Mouse (Mus musculus): Measurements from ENCODE around the gene Sipa1l2. TPM values are rescaled to one million over a fixed set of nuclear protein-coding genes. Genes with fewer than 3 reads are reported as not detected.

The Sipa1l2 gene
- polyA plus RNA-seq, 2 experiments, result 0.47 to 0.69 TPM

DNA sequence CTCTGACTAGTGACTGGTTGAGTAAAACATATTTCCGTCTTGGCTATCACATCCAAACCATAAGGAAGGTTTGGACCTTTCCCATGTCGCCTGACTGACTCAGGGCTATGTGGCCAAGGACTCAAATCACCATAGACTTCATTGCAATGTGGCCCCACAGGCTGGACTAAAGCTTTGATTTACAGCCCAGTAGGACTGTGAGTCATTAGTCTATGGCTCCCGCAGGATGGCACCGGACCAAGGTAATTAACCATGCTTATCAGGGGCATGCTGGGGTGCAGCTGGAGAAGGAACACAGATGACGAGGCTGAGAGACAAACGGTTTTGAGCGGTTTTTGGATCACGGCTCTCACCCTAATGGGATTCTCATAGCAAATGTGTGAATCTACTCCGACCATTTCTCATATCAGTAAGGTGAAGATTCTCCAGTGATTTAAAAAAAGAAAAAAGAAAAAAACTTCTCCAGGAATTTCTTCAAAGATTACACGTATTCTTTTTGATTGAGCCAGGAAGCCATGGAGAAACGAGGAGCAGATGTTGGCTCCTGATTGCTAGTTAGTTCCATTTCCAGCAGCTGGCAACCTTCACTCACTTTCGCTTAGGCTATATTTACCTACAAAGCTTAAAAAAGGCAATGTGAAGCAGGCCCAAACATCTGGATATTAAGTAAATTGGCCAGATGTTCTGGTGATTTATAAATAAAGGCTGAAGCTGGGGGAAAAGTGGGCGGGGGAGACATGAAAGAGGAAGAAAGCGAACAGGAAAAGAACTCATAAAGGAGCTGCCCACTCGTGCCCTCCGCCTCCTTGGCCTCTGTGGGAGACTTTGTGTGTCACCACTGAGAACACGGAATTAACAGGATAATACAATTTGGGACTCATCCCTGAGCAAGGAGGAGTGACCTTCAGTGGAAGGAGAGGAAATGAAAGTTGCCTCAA is 26.2 kb upstream of the Sipa1l2 start:
- H3K36me3 ChIP-seq (replicated peaks; ENCODE audit: control insufficient read depth, insufficient read depth, low read depth), result no peaks in the 10 kb centered on the region
- no peak overlapping the region for H3K4me3 ChIP-seq (ENCODE audit: insufficient read depth in 1 of 2, low read depth in 2 of 2, low read length in 2 of 2)
- no peak overlapping the region for H3K9ac ChIP-seq (replicated peaks)
- no peaks in the 10 kb centered on the region for H3K9me3 ChIP-seq (ENCODE audit: control insufficient read depth, low read length)
- DNase-seq (ENCODE audit: low read depth in 3 of 3, low spot score in 3 of 3) (no peak), ATAC-seq (ENCODE audit: insufficient read depth) (no peak)
- H3K4me1 ChIP-seq (replicated peaks; ENCODE audit: control insufficient read depth in 2 of 2, insufficient read depth in 2 of 2, low read length in 1 of 2), result peaks cover 0 to 6% of the 10 kb centered on the region in 2 experiments; a peak in 2 of 4 replicates
- no peaks in the 10 kb centered on the region for H3K27me3 ChIP-seq (ENCODE audit: control insufficient read depth, insufficient read depth, low read length)
- no peak overlapping the region for H3K27ac ChIP-seq
- no peak for TF ChIP-seq CTCF (IDR thresholded peaks at IDR 0.05; ENCODE audit: low read depth)
- no peak for TF ChIP-seq EP300 (IDR thresholded peaks at IDR 0.05; ENCODE audit: low read depth)
- no peak overlapping the region for H3K4me2 ChIP-seq (ENCODE audit: low read depth)
- 34% methylated on average over 17 of the region's 17 CpGs for WGBS (ENCODE audit: insufficient replicate concordance)

DNA sequence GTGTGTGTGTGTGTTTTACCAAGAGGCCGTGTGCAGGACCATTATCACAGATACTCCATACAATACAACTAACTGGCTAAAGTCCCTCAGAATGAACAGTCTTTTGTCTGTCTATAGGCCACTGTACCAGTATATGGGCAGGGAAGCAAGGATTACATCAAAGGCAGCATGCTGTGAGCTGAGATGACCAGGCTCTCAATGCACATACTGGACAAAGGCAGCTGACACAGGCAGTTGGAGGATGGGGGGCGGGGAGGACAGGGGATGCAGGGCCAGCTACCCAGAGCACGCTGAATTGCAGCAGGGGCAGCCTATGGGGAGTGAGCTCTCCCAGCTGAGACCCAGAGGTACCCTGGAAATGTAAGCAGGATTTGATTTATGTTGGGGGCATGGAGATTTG is 20.8 kb upstream of the Sipa1l2 start:
- WGBS (ENCODE audit: insufficient replicate concordance), result 64% methylated on average over 3 of the region's 3 CpGs
- Histone ChIP-seq H3K36me3 (replicated peaks; ENCODE audit: control insufficient read depth, insufficient read depth, low read depth) (no peaks in the 10 kb centered on the region), H3K4me2 (ENCODE audit: low read depth) (no peak overlapping the region), H3K9me3 (ENCODE audit: control insufficient read depth, low read length) (no peaks in the 10 kb centered on the region), H3K9ac (replicated peaks) (no peak overlapping the region), H3K4me1 (replicated peaks; ENCODE audit: control insufficient read depth in 2 of 2, insufficient read depth in 2 of 2, low read length in 1 of 2) (no peaks in the 10 kb centered on the region), H3K27ac (no peak overlapping the region), H3K27me3 (ENCODE audit: control insufficient read depth, insufficient read depth, low read length) (no peaks in the 10 kb centered on the region), H3K4me3 (ENCODE audit: insufficient read depth in 1 of 2, low read depth in 2 of 2, low read length in 2 of 2) (no peak overlapping the region)
- no peak for DNase-seq (ENCODE audit: low read depth in 3 of 3, low spot score in 3 of 3)
- TF ChIP-seq CTCF (IDR thresholded peaks at IDR 0.05; ENCODE audit: low read depth) (no peak), EP300 (IDR thresholded peaks at IDR 0.05; ENCODE audit: low read depth) (no peak)
- ATAC-seq (ENCODE audit: insufficient read depth), result no peak

DNA sequence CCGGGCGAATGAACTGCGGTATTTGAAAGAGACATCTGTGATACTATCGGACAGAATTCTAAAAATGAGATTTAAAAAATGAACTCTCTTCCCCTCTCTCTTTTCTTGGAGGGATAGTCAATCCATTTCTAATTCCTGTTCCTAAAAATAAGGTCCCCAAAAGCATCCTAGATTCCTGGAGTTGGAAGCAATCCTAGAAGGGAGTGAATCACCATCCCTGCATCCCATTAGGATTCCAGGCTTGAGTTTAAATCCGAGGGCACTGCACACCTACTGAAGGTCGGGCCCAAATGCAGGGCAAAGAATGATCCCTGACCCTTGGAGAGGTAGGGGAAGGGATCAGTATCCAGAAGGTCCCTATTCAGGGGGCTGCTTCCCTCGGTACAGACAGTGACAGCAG is 17.0 kb upstream of the Sipa1l2 start:
- 69% methylated on average over 7 of the region's 7 CpGs for WGBS (ENCODE audit: insufficient replicate concordance)
- TF ChIP-seq EP300 (IDR thresholded peaks at IDR 0.05; ENCODE audit: low read depth) (no peak), CTCF (IDR thresholded peaks at IDR 0.05; ENCODE audit: low read depth) (no peak)
- Histone ChIP-seq H3K9me3 (ENCODE audit: control insufficient read depth, low read length) (no peaks in the 10 kb centered on the region), H3K4me2 (ENCODE audit: low read depth) (no peak overlapping the region), H3K4me3 (ENCODE audit: insufficient read depth in 1 of 2, low read depth in 2 of 2, low read length in 2 of 2) (no peak overlapping the region), H3K27me3 (ENCODE audit: control insufficient read depth, insufficient read depth, low read length) (no peaks in the 10 kb centered on the region), H3K36me3 (replicated peaks; ENCODE audit: control insufficient read depth, insufficient read depth, low read depth) (no peaks in the 10 kb centered on the region), H3K4me1 (replicated peaks; ENCODE audit: control insufficient read depth in 2 of 2, insufficient read depth in 2 of 2, low read length in 1 of 2) (no peaks in the 10 kb centered on the region), H3K27ac (no peak overlapping the region), H3K9ac (replicated peaks) (no peak overlapping the region)
- ATAC-seq (ENCODE audit: insufficient read depth) (no peak), DNase-seq (ENCODE audit: low read depth in 3 of 3, low spot score in 3 of 3) (no peak)

- no peak for DNase-seq (ENCODE audit: low read depth in 3 of 3, low spot score in 3 of 3)
- Histone ChIP-seq H3K4me1 (replicated peaks; ENCODE audit: control insufficient read depth in 2 of 2, insufficient read depth in 2 of 2, low read length in 1 of 2) (no peaks in the 10 kb centered on the region), H3K4me2 (ENCODE audit: low read depth) (no peak overlapping the region), H3K27me3 (ENCODE audit: control insufficient read depth, insufficient read depth, low read length) (no peaks in the 10 kb centered on the region), H3K9ac (replicated peaks) (no peak overlapping the region), H3K4me3 (ENCODE audit: insufficient read depth in 1 of 2, low read depth in 2 of 2, low read length in 2 of 2) (no peak overlapping the region), H3K9me3 (ENCODE audit: control insufficient read depth, low read length) (no peaks in the 10 kb centered on the region), H3K27ac (no peak overlapping the region), H3K36me3 (replicated peaks; ENCODE audit: control insufficient read depth, insufficient read depth, low read depth) (no peaks in the 10 kb centered on the region)
- no peak for TF ChIP-seq EP300 (IDR thresholded peaks at IDR 0.05; ENCODE audit: low read depth)
- no peak for TF ChIP-seq CTCF (IDR thresholded peaks at IDR 0.05; ENCODE audit: low read depth)
- no peak for ATAC-seq (ENCODE audit: insufficient read depth)
- WGBS (ENCODE audit: insufficient replicate concordance), result 51% methylated on average over 3 of the region's 3 CpGs
These were observed 14.7 kb upstream of the Sipa1l2 start for GRCm38 (mm10) chr8:125584276-125584675.

GRCm38 (mm10) chr8:125580426-125580825 is 10.8 kb upstream of the Sipa1l2 start:
- H3K27ac ChIP-seq, result no peak overlapping the region
- no peak overlapping the region for H3K9ac ChIP-seq (replicated peaks)
- H3K4me1 ChIP-seq (replicated peaks; ENCODE audit: control insufficient read depth in 2 of 2, insufficient read depth in 2 of 2, low read length in 1 of 2), result no peaks in the 10 kb centered on the region
- no peaks in the 10 kb centered on the region for H3K27me3 ChIP-seq (ENCODE audit: control insufficient read depth, insufficient read depth, low read length)
- ATAC-seq (ENCODE audit: insufficient read depth) (no peak), DNase-seq (ENCODE audit: low read depth in 3 of 3, low spot score in 3 of 3) (no peak)
- H3K4me3 ChIP-seq (ENCODE audit: insufficient read depth in 1 of 2, low read depth in 2 of 2, low read length in 2 of 2), result no peak overlapping the region
- 67% methylated on average over 5 of the region's 5 CpGs for WGBS (ENCODE audit: insufficient replicate concordance)
- H3K4me2 ChIP-seq (ENCODE audit: low read depth), result no peak overlapping the region
- TF ChIP-seq CTCF (IDR thresholded peaks at IDR 0.05; ENCODE audit: low read depth) (no peak), EP300 (IDR thresholded peaks at IDR 0.05; ENCODE audit: low read depth) (no peak)
- no peaks in the 10 kb centered on the region for H3K36me3 ChIP-seq (replicated peaks; ENCODE audit: control insufficient read depth, insufficient read depth, low read depth)
- no peaks in the 10 kb centered on the region for H3K9me3 ChIP-seq (ENCODE audit: control insufficient read depth, low read length)
